Mouse (Mus musculus): ENCODE data around the gene Usp28.

DNA sequence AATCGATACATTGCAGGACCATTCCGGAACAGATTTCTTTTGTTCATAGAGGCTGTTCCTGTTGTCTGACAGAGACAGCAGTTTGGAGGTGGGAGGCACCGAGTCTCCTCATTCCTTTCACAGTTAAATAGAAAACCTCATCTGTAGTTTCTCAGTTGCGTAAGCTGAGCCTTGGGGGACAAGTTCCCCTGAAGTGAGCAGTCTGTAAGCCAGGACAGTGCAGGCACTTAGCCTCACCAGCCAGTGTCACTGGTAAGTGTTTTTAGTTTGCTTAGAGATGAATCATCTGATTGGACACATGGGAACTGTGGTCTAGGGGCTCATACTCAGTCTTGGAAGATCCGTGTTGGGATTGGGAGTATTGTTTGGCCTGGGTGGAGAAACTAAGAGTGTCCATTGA lies 95.9 kb downstream of the Usp28 start, which contains the start of gene Tmprss5:
- TF ChIP-seq CTCF (IDR thresholded peaks at IDR 0.05; ENCODE audit: control insufficient read depth, insufficient read depth, low read length) (no peak), POLR2A (IDR thresholded peaks at IDR 0.05; ENCODE audit: borderline replicate concordance, control insufficient read depth, low read depth, low read length) (no peak)
